Mouse (Mus musculus) liver, embryonic 14.5 days (tissue): Measurements from ENCODE around the gene Gm17428. TPM values are rescaled to one million over a fixed set of nuclear protein-coding genes. Genes with fewer than 3 reads are reported as not detected.
A peak's percentile ranks its signal among the peaks of the same experiment; 100 is the strongest.

Experiments
- ATAC-seq: fragments of 200-750 bp; cut with Nextera tagmentation; 2 replicates; pipeline ENCODE4 v1.8.0; 2017; ENCODE audit warnings: moderate number of reproducible peaks, mild to moderate bottlenecking, moderate library complexity; ENCODE audit not compliant: insufficient read depth
- DNase-seq, 3 experiments: peaks; one replicate each; pipeline ENCODE4 v3.0.0-alpha.2; 2012 to 2013; ENCODE audit warnings: low read depth in 3 of 3, low spot score in 3 of 3
- H3K27ac ChIP-seq: fragments of 300-500 bp; sonication (generic); 2 replicates; pipeline ENCODE4 v1.5.1; 2014; ENCODE audit warnings: moderate library complexity, mild to moderate bottlenecking, control low read depth, inconsistent platforms
- H3K27me3 ChIP-seq: fragments of 300-500 bp; sonication (generic); 2 replicates; pipeline ENCODE4 v1.6.1; 2014; ENCODE audit warnings: mild to moderate bottlenecking, low read length, moderate library complexity; ENCODE audit not compliant: control insufficient read depth, insufficient read depth
- H3K36me3 ChIP-seq: fragments of 300-500 bp; sonication (generic); replicated peaks from 2 replicates; pipeline ENCODE4 v1.6.1; 2014; ENCODE audit warnings: low read depth; ENCODE audit not compliant: control insufficient read depth, insufficient read depth
- H3K4me1 ChIP-seq, 2 experiments: fragments of 200-500 bp in 1 of 2; fragments of 300-500 bp in 1 of 2; sonication (generic) in 1 of 2; replicated peaks; 2 replicates each; pipeline ENCODE4 v1.6.1; 2012 to 2014; ENCODE audit warnings: antibody characterized with exemption in 1 of 2, inconsistent platforms in 1 of 2, low read length in 1 of 2; ENCODE audit not compliant: control insufficient read depth in 2 of 2, insufficient read depth in 2 of 2
- H3K4me2 ChIP-seq: fragments of 300-500 bp; sonication (generic); 2 replicates; pipeline ENCODE4 v1.6.1; 2014; ENCODE audit warnings: low read depth, mild to moderate bottlenecking, control low read depth, moderate library complexity
- H3K4me3 ChIP-seq, 2 experiments: fragments of 200-500 bp in 1 of 2; fragments of 300-500 bp in 1 of 2; sonication (generic) in 1 of 2; 2 replicates each; pipeline ENCODE4 v1.5.1; 2012 to 2014; ENCODE audit warnings: low read depth in 2 of 2, low read length in 2 of 2, mild to moderate bottlenecking in 2 of 2, control low read depth in 1 of 2, inconsistent platforms in 1 of 2, moderate library complexity in 1 of 2; ENCODE audit not compliant: insufficient read depth in 1 of 2
- H3K9ac ChIP-seq: fragments of 300-500 bp; sonication (generic); replicated peaks from 2 replicates; pipeline ENCODE4 v1.6.1; 2014; ENCODE audit warnings: mild to moderate bottlenecking, control low read depth, moderate library complexity
- H3K9me3 ChIP-seq: fragments of 300-500 bp; sonication (generic); 2 replicates; pipeline ENCODE4 v1.6.1; 2016; ENCODE audit warnings: low read length, mixed read lengths; ENCODE audit not compliant: control insufficient read depth
- CTCF ChIP-seq: IDR thresholded peaks from 2 replicates; pipeline ENCODE4 v1.5.1; 2016; ENCODE audit warnings: antibody characterized with exemption, low read depth, control low read depth
- EP300 ChIP-seq: IDR thresholded peaks from 2 replicates; pipeline ENCODE4 v1.6.1; 2016; ENCODE audit warnings: antibody characterized with exemption, low read depth
- WGBS: fragments of 180-500 bp; shearing (Covaris S2); extraction: QIAGEN DNeasy Blood & Tissue Kit; methylation state at CpG from one replicate; pipeline ENCODE4 v1.1.7; 2014; ENCODE audit not compliant: insufficient replicate concordance; 5-methylcytosine and 5-hydroxymethylcytosine counted together
- polyA plus RNA-seq, 2 experiments: library from polyadenylated mRNA; depleted of rRNA in 1 of 2; stranded (reverse) in 1 of 2; unstranded in 1 of 2; fragments of >200 nt; fragmentation: Nextera tagmentation in 1 of 2; extraction: Ambion mirVana in 1 of 2; gene quantifications; 2 replicates each; pipeline versions ENCODE4 v1.2.1 to v1.2.3; 2012 to 2014

Gm17428 gene
- polyA plus RNA-seq, 2 experiments: not detected

- no peak overlapping the region for H3K9ac ChIP-seq
- H3K27me3 ChIP-seq: no peaks in the 10 kb centered on the region; the same call in 1 of the 2 replicates
- ATAC-seq (no peak), DNase-seq (no peak)
- H3K27ac ChIP-seq: no peak overlapping the region
- H3K4me1 ChIP-seq: peaks cover 0 to 14% of the 10 kb centered on the region in 2 experiments; a peak in 2 of 4 replicates
- no peaks in the 10 kb centered on the region for H3K36me3 ChIP-seq
- H3K4me2 ChIP-seq: no peak overlapping the region
- H3K9me3 ChIP-seq: no peaks in the 10 kb centered on the region
- TF ChIP-seq CTCF (no peak), EP300 (no peak)
- WGBS: 59% methylated on average over 6 of the region's 6 CpGs
- no peak overlapping the region for H3K4me3 ChIP-seq
These were observed 24.1 kb downstream of the Gm17428 start for GRCm38 (mm10) chr14:55000814-55001213.

- H3K27me3 ChIP-seq: no peaks in the 10 kb centered on the region; the same call in 1 of the 2 replicates
- no peak overlapping the region for H3K4me3 ChIP-seq
- WGBS: 71% methylated on average over 2 of the region's 2 CpGs
- peaks cover 0 to 14% of the 10 kb centered on the region in 2 experiments; a peak in 2 of 4 replicates for H3K4me1 ChIP-seq
- no peak overlapping the region for H3K27ac ChIP-seq
- no peak for ATAC-seq
- TF ChIP-seq CTCF (peak; percentile 42; the same call in 1 of the 2 replicates), EP300 (no peak)
- H3K36me3 ChIP-seq: no peaks in the 10 kb centered on the region
- H3K9me3 ChIP-seq: no peaks in the 10 kb centered on the region
- no peak for DNase-seq
- H3K9ac ChIP-seq: no peak overlapping the region
- no peak overlapping the region for H3K4me2 ChIP-seq
These were observed 24.7 kb downstream of the Gm17428 start for GRCm38 (mm10) chr14:55001446-55001845.

- H3K9me3 ChIP-seq: no peaks in the 10 kb centered on the region
- no peaks in the 10 kb centered on the region; the same call in 1 of the 2 replicates for H3K27me3 ChIP-seq
- H3K27ac ChIP-seq: no peak overlapping the region
These were observed 25.4 kb downstream of the Gm17428 start for GRCm38 (mm10) chr14:55001938-55002686.

GRCm38 (mm10) chr14:55002687-55003120 lies 26.0 kb downstream of the Gm17428 start:
- Histone ChIP-seq H3K27ac (no peak overlapping the region), H3K9me3 (no peaks in the 10 kb centered on the region), H3K27me3 (no peaks in the 10 kb centered on the region; the same call in 1 of the 2 replicates), H3K36me3 (no peaks in the 10 kb centered on the region), H3K4me2 (no peak overlapping the region), H3K4me3 (no peak overlapping the region), H3K4me1 (peaks cover 0 to 14% of the 10 kb centered on the region in 2 experiments; a peak in 2 of 4 replicates), H3K9ac (no peak overlapping the region)
- WGBS: 41% methylated on average over 7 of the region's 7 CpGs
- DNase-seq (no peak), ATAC-seq (no peak)
- TF ChIP-seq CTCF (no peak), EP300 (no peak)

More at GRCm38 (mm10) chr14:55001938-55002686, 25.4 kb downstream of the Gm17428 start:
- Histone ChIP-seq H3K9ac (no peak overlapping the region), H3K4me3 (no peak overlapping the region), H3K4me2 (no peak overlapping the region), H3K4me1 (peaks cover 0 to 14% of the 10 kb centered on the region in 2 experiments; a peak in 2 of 4 replicates), H3K36me3 (no peaks in the 10 kb centered on the region)
- no peak for DNase-seq
- TF ChIP-seq EP300 (no peak), CTCF (no peak)
- no peak for ATAC-seq
- 27% methylated on average over 12 of the region's 12 CpGs for WGBS
